Mouse (Mus musculus): ENCODE measurements around the gene Ust. TPM values are rescaled to one million over a fixed set of nuclear protein-coding genes. Genes with fewer than 3 reads are reported as not detected.

Ust gene
- total and polyA plus RNA-seq, 3 experiments, result 0.11 TPM; not detected in 2

- no peaks in the 10 kb centered on the region for H3K4me1 ChIP-seq (ENCODE audit: insufficient read depth, low read depth, low read length)
- DNase-seq (ENCODE audit: low spot score) (no peak), ATAC-seq (ENCODE audit: extremely low read depth, insufficient number of reproducible peaks, low FRiP score, poor library complexity, severe bottlenecking) (no peak)
- H3K9me3 ChIP-seq (replicated peaks), result no peaks in the 10 kb centered on the region
- no peak overlapping the region for H3K4me3 ChIP-seq (ENCODE audit: low read depth, low read length)
- H3K27me3 ChIP-seq (ENCODE audit: insufficient read depth, low read length), result no peaks in the 10 kb centered on the region
- H3K36me3 ChIP-seq (replicated peaks), result no peaks in the 10 kb centered on the region
- TF ChIP-seq POLR2AphosphoS5 (IDR thresholded peaks at IDR 0.05; ENCODE audit: insufficient replicate concordance, low read depth, low read length) (no peak), CTCF (IDR thresholded peaks at IDR 0.05; ENCODE audit: low read depth, low read length) (no peak), GATA2 (IDR thresholded peaks at IDR 0.05; ENCODE audit: borderline replicate concordance, low read depth, low read length) (no peak), TAL1 (conservative IDR thresholded peaks at IDR 0.05; ENCODE audit: low read depth, low read length) (no peak), GATA1 (IDR thresholded peaks at IDR 0.05; ENCODE audit: borderline replicate concordance, low read length) (no peak)
These were observed 155.3 kb downstream of the Ust start for GRCm38 (mm10) chr10:8363281-8363680.

- H3K9me3 ChIP-seq (replicated peaks), result no peaks in the 10 kb centered on the region
- TF ChIP-seq GATA2 (IDR thresholded peaks at IDR 0.05; ENCODE audit: borderline replicate concordance, low read depth, low read length) (no peak), CTCF (IDR thresholded peaks at IDR 0.05; ENCODE audit: low read depth, low read length) (no peak), GATA1 (IDR thresholded peaks at IDR 0.05; ENCODE audit: borderline replicate concordance, low read length) (no peak), POLR2AphosphoS5 (IDR thresholded peaks at IDR 0.05; ENCODE audit: insufficient replicate concordance, low read depth, low read length) (no peak), TAL1 (conservative IDR thresholded peaks at IDR 0.05; ENCODE audit: low read depth, low read length) (no peak)
- H3K4me1 ChIP-seq (ENCODE audit: insufficient read depth, low read depth, low read length), result no peaks in the 10 kb centered on the region
- H3K4me3 ChIP-seq (ENCODE audit: low read depth, low read length), result no peak overlapping the region
- DNase-seq (ENCODE audit: low spot score), result no peak
- ATAC-seq (ENCODE audit: extremely low read depth, insufficient number of reproducible peaks, low FRiP score, poor library complexity, severe bottlenecking), result no peak
- no peaks in the 10 kb centered on the region for H3K27me3 ChIP-seq (ENCODE audit: insufficient read depth, low read length)
- H3K36me3 ChIP-seq (replicated peaks), result no peaks in the 10 kb centered on the region
These were observed 160.2 kb downstream of the Ust start for GRCm38 (mm10) chr10:8358286-8359045.

GRCm38 (mm10) chr10:8353534-8353933 is 165.1 kb downstream of the Ust start:
- H3K9me3 ChIP-seq (replicated peaks), result no peaks in the 10 kb centered on the region
- H3K4me3 ChIP-seq (ENCODE audit: low read depth, low read length), result no peak overlapping the region
- no peaks in the 10 kb centered on the region for H3K36me3 ChIP-seq (replicated peaks)
- no peak for ATAC-seq (ENCODE audit: extremely low read depth, insufficient number of reproducible peaks, low FRiP score, poor library complexity, severe bottlenecking)
- H3K4me1 ChIP-seq (ENCODE audit: insufficient read depth, low read depth, low read length), result no peaks in the 10 kb centered on the region
- TF ChIP-seq CTCF (IDR thresholded peaks at IDR 0.05; ENCODE audit: low read depth, low read length) (no peak), POLR2AphosphoS5 (IDR thresholded peaks at IDR 0.05; ENCODE audit: insufficient replicate concordance, low read depth, low read length) (no peak), GATA1 (IDR thresholded peaks at IDR 0.05; ENCODE audit: borderline replicate concordance, low read length) (no peak), GATA2 (IDR thresholded peaks at IDR 0.05; ENCODE audit: borderline replicate concordance, low read depth, low read length) (no peak), TAL1 (conservative IDR thresholded peaks at IDR 0.05; ENCODE audit: low read depth, low read length) (no peak)
- no peak for DNase-seq (ENCODE audit: low spot score)
- H3K27me3 ChIP-seq (ENCODE audit: insufficient read depth, low read length), result no peaks in the 10 kb centered on the region

- ATAC-seq (ENCODE audit: extremely low read depth, insufficient number of reproducible peaks, low FRiP score, poor library complexity, severe bottlenecking) (no peak), DNase-seq (ENCODE audit: low spot score) (no peak)
- TF ChIP-seq GATA1 (IDR thresholded peaks at IDR 0.05; ENCODE audit: borderline replicate concordance, low read length) (no peak), CTCF (IDR thresholded peaks at IDR 0.05; ENCODE audit: low read depth, low read length) (no peak), GATA2 (IDR thresholded peaks at IDR 0.05; ENCODE audit: borderline replicate concordance, low read depth, low read length) (no peak), POLR2AphosphoS5 (IDR thresholded peaks at IDR 0.05; ENCODE audit: insufficient replicate concordance, low read depth, low read length) (no peak), TAL1 (conservative IDR thresholded peaks at IDR 0.05; ENCODE audit: low read depth, low read length) (no peak)
- Histone ChIP-seq H3K9me3 (replicated peaks) (no peaks in the 10 kb centered on the region), H3K4me3 (ENCODE audit: low read depth, low read length) (no peak overlapping the region), H3K4me1 (ENCODE audit: insufficient read depth, low read depth, low read length) (no peaks in the 10 kb centered on the region), H3K36me3 (replicated peaks) (no peaks in the 10 kb centered on the region), H3K27me3 (ENCODE audit: insufficient read depth, low read length) (no peaks in the 10 kb centered on the region)
These were observed 168.0 kb downstream of the Ust start for GRCm38 (mm10) chr10:8350626-8351025.

- ATAC-seq (ENCODE audit: extremely low read depth, insufficient number of reproducible peaks, low FRiP score, poor library complexity, severe bottlenecking), result no peak
- H3K9me3 ChIP-seq (replicated peaks), result no peaks in the 10 kb centered on the region
- TF ChIP-seq POLR2AphosphoS5 (IDR thresholded peaks at IDR 0.05; ENCODE audit: insufficient replicate concordance, low read depth, low read length), result no peak
- TF ChIP-seq GATA1 (IDR thresholded peaks at IDR 0.05; ENCODE audit: borderline replicate concordance, low read length), result no peak
- TF ChIP-seq TAL1 (conservative IDR thresholded peaks at IDR 0.05; ENCODE audit: low read depth, low read length), result no peak
- TF ChIP-seq CTCF (IDR thresholded peaks at IDR 0.05; ENCODE audit: low read depth, low read length), result no peak
- TF ChIP-seq GATA2 (IDR thresholded peaks at IDR 0.05; ENCODE audit: borderline replicate concordance, low read depth, low read length), result no peak
- no peak overlapping the region for H3K4me3 ChIP-seq (ENCODE audit: low read depth, low read length)
- H3K27me3 ChIP-seq (ENCODE audit: insufficient read depth, low read length), result no peaks in the 10 kb centered on the region
- no peaks in the 10 kb centered on the region for H3K36me3 ChIP-seq (replicated peaks)
- no peaks in the 10 kb centered on the region for H3K4me1 ChIP-seq (ENCODE audit: insufficient read depth, low read depth, low read length)
- no peak for DNase-seq (ENCODE audit: low spot score)
These were observed 171.1 kb downstream of the Ust start for GRCm38 (mm10) chr10:8347497-8347896.

GRCm38 (mm10) chr10:8342556-8342955 is 176.1 kb downstream of the Ust start:
- H3K4me1 ChIP-seq (ENCODE audit: insufficient read depth, low read depth, low read length), result no peaks in the 10 kb centered on the region
- H3K9me3 ChIP-seq (replicated peaks), result no peaks in the 10 kb centered on the region
- no peak for DNase-seq (ENCODE audit: low spot score)
- no peaks in the 10 kb centered on the region for H3K36me3 ChIP-seq (replicated peaks)
- H3K4me3 ChIP-seq (ENCODE audit: low read depth, low read length), result no peak overlapping the region
- no peak for ATAC-seq (ENCODE audit: extremely low read depth, insufficient number of reproducible peaks, low FRiP score, poor library complexity, severe bottlenecking)
- no peak for TF ChIP-seq POLR2AphosphoS5 (IDR thresholded peaks at IDR 0.05; ENCODE audit: insufficient replicate concordance, low read depth, low read length)
- no peak for TF ChIP-seq GATA1 (IDR thresholded peaks at IDR 0.05; ENCODE audit: borderline replicate concordance, low read length)
- TF ChIP-seq TAL1 (conservative IDR thresholded peaks at IDR 0.05; ENCODE audit: low read depth, low read length), result no peak
- TF ChIP-seq GATA2 (IDR thresholded peaks at IDR 0.05; ENCODE audit: borderline replicate concordance, low read depth, low read length), result no peak
- TF ChIP-seq CTCF (IDR thresholded peaks at IDR 0.05; ENCODE audit: low read depth, low read length), result no peak
- H3K27me3 ChIP-seq (ENCODE audit: insufficient read depth, low read length), result no peaks in the 10 kb centered on the region

Data from G1E (cell line).